Mouse (Mus musculus): ENCODE data around the gene Fat1. TPM values are rescaled to one million over a fixed set of nuclear protein-coding genes. Genes with fewer than 3 reads are reported as not detected.

Fat1 gene
- polyA plus RNA-seq, 1 experiment from 2014 or later = 2.3 TPM

GRCm38 (mm10) chr8:44961492-44961891, 26.2 kb downstream of the Fat1 start:
- DNase-seq (ENCODE audit: low spot score) = no peak

GRCm38 (mm10) chr8:44962572-44963231, 27.5 kb downstream of the Fat1 start:
- no peak for DNase-seq (ENCODE audit: low spot score)

GRCm38 (mm10) chr8:44967521-44968039, 32.3 kb downstream of the Fat1 start:
- DNase-seq (ENCODE audit: low spot score) = no peak

- DNase-seq (ENCODE audit: low spot score) = no peak
Measured at GRCm38 (mm10) chr8:44970093-44970492, 34.8 kb downstream of the Fat1 start.

GRCm38 (mm10) chr8:44971346-44971745, 36.1 kb downstream of the Fat1 start:
- DNase-seq (ENCODE audit: low spot score) = no peak

- no peak for DNase-seq (ENCODE audit: low spot score)
Measured at GRCm38 (mm10) chr8:44971964-44972363, 36.7 kb downstream of the Fat1 start.

GRCm38 (mm10) chr8:44975113-44975512, 39.9 kb downstream of the Fat1 start:
- DNase-seq (ENCODE audit: low spot score) = no peak

GRCm38 (mm10) chr8:44975654-44976053, 40.4 kb downstream of the Fat1 start:
- no peak for DNase-seq (ENCODE audit: low spot score)

GRCm38 (mm10) chr8:44978622-44979021, 43.4 kb downstream of the Fat1 start:
- DNase-seq (ENCODE audit: low spot score) = no peak

GRCm38 (mm10) chr8:44979245-44979644, 44.0 kb downstream of the Fat1 start:
- DNase-seq (ENCODE audit: low spot score) = no peak

- no peak for DNase-seq (ENCODE audit: low spot score)
Measured at GRCm38 (mm10) chr8:44980030-44980429, 44.8 kb downstream of the Fat1 start.

- DNase-seq (ENCODE audit: low spot score) = no peak
Measured at GRCm38 (mm10) chr8:44985326-44986288, 50.4 kb downstream of the Fat1 start.

GRCm38 (mm10) chr8:44991700-44992487, 56.6 kb downstream of the Fat1 start:
- DNase-seq (ENCODE audit: low spot score) = no peak

- DNase-seq (ENCODE audit: low spot score) = no peak
Measured at GRCm38 (mm10) chr8:44992664-44993063, 57.4 kb downstream of the Fat1 start.

- DNase-seq (ENCODE audit: low spot score) = no peak
Measured at GRCm38 (mm10) chr8:44993376-44993775, 58.1 kb downstream of the Fat1 start.

GRCm38 (mm10) chr8:44996493-44996892, 61.2 kb downstream of the Fat1 start:
- DNase-seq (ENCODE audit: low spot score) = no peak

- no peak for DNase-seq (ENCODE audit: low spot score)
Measured at GRCm38 (mm10) chr8:44997321-44997720, 62.1 kb downstream of the Fat1 start.

GRCm38 (mm10) chr8:44997829-44998228, 62.6 kb downstream of the Fat1 start:
- no peak for DNase-seq (ENCODE audit: low spot score)

GRCm38 (mm10) chr8:44998275-44998674, 63.0 kb downstream of the Fat1 start:
- no peak for DNase-seq (ENCODE audit: low spot score)

- no peak for DNase-seq (ENCODE audit: low spot score)
Measured at GRCm38 (mm10) chr8:44998681-44999277, 63.5 kb downstream of the Fat1 start.

Measured in thymus, postnatal 0 days (tissue).